Mouse (Mus musculus) olfactory bulb, adult 2 months (tissue): ENCODE results near the gene Nme4.

ENCODE experiments used
- CTCF ChIP-seq: fragments of 200-500 bp; IDR thresholded peaks from 2 replicates; pipeline ENCODE4 v1.5.1; 2012; ENCODE audit warnings: low read depth, mild to moderate bottlenecking, low read length, moderate library complexity; ENCODE audit not compliant: insufficient read depth
- POLR2A ChIP-seq: fragments of 200-500 bp; IDR thresholded peaks from 2 replicates; pipeline ENCODE4 v1.6.1; 2012; ENCODE audit warnings: mild to moderate bottlenecking, low read depth, low read length, moderate library complexity; ENCODE audit not compliant: insufficient read depth

DNA sequence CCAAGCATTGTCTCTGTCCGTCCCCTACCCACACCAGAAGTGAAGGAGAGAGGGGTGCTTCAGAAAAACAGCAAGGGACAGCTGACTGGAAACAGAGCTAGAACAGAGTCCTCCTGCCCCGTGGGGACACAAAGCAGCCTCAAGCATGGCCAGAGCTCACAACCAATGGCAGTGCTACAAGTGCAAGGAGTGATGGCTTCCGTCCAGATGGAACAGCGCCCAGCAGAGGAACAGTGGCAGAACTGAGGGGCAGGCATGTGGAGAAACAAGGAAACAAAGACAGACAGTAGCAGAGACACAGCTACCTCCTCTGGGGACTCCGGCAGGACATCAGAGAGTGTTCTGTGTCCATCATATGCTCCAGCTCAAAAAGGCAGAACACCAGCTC, 52.2 kb downstream of the Nme4 start:
- no peak for TF ChIP-seq CTCF
- no peak for TF ChIP-seq POLR2A
